Mouse (Mus musculus) 416B (cell line): Measurements from ENCODE around the gene Slc25a29.

Source experiments
- DNase-seq: peaks from one replicate; pipeline ENCODE4 v3.0.0; 2011; ENCODE audit warnings: low read depth

Slc25a29 gene

DNA sequence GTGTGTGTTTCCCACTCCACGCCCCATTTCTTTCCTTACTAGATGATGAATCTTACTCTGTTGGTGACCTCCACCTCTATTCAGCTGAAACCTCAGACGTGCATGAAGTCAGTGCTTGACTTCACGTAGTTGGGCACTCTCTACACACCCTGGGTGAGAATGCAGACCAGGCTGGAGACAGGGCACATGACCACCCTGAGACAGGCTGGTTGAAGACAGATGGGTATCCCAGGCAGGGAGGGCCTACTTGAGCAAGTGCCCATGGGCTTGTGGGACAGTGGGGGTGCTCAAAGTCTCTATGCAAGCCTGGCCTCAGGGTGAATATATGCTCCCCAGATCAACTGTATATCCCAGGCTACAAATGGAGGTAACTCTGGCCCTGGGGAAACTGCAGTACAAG, 1.3 kb downstream of the Slc25a29 start:
- DNase-seq, result no peak

DNA sequence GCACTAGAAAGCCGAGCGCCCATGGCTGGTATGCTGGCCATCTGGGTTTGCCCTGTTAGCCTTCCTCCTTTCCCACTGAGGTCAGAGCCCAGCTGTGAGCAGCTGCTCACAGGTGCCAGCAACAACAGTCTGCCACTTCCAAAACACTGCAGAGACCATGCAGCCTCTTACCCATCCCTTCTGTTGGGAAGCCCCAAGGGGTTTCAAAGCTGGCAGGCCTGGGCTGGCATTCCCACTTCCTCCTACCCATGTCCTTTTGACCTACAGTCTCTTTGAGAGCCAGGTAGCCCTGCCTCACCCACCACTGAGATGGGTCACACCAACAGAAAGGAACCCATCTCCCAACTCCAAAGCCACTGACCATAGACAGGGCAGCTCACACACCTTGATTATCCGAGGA, 2.3 kb downstream of the Slc25a29 start:
- DNase-seq, result no peak

DNA sequence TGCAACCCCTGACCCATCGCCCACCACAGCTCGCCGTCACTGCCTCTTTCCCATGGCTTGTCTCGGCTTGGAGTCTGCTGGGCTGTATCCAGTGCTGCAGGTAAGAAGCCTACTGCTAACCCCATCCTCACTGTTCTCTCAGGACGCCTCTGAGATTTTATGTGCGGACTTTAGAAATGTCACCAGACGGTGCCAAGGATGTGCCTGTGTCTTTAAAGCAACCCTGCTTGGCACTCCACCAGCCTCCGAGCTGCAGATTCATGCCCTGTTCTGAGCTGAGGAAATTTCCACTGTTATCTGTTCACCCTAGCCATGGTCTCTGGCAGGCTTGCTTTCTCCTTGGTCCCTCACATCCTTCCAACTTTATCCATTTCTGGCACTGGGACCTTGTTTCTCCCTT, 2.8 kb downstream of the Slc25a29 start:
- no peak for DNase-seq

DNA sequence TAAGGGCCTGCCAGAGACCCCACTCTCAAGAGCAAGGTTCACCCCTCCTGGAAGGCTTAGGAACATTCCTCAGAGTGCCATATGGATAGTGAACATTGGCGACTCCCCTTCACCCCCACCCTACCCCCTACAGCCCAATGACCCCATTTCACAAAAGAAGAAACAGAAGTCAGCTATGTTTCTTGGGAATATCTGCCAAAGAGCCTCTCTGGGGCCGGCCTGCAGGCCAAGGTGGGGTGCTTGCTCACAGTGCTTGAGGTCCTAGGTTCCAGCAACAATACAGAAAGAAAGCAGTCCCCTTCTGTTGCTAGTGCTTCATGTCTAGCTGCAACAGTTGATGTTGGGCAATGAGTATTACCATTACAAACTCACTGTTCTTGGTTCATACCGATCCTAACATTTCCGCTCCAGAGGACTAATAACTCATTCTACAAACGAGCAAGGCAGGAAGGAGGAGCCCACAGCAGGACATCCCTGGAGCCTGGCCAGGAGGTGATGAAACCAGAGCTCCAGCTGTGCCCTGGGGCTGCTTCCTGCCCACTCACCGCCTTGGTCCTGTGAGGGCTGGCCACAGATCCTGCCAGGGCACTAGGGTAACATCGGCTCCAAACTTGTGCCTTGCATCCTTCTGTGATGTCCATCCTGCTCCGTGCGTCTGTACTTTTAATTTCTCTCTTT, 3.6 kb downstream of the Slc25a29 start:
- DNase-seq, result peak; percentile 92

DNA sequence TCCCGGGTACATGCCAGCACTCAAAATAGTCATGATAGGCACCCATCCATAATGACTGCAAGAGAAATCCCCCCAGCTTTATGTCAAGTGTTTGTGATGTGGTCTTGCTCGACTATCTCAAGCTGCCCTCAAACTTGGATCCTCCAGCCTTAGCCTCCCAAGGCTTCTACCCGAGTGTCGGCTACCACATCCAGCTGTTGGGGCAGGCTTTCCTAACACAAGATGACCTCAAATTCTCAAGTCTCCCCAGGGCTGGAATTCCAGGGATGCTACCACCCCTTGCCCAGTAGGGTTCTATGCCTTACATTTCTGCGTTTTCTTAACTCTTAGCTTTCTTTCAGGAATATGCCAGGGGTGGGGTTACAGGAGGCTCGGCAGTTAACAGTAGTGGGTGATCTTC, 5.3 kb downstream of the Slc25a29 start:
- DNase-seq, result no peak

DNA sequence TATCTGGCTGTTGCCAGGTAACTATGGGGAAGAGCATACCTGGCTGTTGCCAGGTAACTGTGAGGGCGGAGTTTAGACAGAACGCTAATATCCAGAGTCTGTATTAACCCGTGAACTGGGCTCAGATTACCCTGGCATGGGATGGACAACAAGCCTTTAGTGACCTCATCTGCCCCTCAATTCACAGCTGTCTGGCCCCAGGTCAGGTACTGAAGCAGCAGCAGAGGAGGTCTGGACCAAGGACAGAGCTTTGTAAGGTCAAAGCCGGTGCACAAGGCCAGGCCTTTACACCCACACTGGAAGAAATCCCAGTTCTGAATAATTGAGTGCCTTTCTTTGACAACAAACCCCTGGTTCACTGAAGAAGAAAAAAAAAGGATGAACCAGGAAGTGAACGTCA, 6.0 kb downstream of the Slc25a29 start:
- DNase-seq, result no peak

DNA sequence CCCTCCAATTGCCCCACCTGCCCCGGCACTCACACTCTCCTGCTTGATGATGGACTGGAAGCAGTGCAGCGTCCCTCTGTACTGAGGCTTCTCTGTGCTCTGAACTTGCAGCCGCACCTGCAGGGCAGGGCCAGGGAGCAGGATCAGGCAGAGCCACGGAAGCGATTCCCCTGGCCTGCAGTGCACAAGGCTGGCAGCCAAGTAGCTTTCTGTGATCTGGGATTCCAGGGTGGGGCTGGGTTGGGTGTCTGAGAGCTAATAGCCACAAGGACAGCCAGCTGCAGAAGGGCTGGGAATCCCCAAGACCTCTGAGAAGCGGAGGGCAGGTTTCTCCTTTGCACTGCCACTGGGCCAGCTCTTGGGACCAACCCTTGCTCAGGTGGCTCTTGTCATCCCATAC, 8.0 kb downstream of the Slc25a29 start:
- no peak for DNase-seq

DNA sequence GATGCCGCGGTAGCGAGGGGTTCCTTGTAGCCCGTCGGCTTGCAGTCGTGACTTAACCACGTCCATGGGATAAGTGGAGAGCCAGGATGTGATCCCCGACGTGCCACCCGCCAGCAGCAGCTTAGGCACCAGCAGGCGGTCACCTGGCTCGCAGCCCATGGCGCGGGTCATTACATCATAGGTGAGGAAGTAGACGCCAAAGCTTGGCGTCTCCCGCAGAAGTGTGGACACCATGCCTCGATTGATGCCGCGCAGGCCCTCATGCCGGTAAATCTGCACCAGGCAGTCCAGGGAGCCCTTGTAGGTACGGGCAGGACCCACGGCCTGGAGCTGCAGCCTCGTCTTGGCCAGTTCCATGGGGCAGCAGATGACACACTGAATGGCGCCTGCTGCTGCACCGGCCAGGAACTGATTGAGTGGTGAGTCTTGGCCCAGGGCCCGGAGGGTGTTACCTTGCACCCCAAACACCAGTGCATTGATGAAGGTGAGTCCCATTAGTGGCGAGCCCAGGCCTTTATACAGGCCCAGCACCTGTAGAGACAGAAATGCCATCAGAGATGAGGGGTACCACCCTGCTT, 8.6 kb downstream of the Slc25a29 start:
- DNase-seq, result no peak

DNA sequence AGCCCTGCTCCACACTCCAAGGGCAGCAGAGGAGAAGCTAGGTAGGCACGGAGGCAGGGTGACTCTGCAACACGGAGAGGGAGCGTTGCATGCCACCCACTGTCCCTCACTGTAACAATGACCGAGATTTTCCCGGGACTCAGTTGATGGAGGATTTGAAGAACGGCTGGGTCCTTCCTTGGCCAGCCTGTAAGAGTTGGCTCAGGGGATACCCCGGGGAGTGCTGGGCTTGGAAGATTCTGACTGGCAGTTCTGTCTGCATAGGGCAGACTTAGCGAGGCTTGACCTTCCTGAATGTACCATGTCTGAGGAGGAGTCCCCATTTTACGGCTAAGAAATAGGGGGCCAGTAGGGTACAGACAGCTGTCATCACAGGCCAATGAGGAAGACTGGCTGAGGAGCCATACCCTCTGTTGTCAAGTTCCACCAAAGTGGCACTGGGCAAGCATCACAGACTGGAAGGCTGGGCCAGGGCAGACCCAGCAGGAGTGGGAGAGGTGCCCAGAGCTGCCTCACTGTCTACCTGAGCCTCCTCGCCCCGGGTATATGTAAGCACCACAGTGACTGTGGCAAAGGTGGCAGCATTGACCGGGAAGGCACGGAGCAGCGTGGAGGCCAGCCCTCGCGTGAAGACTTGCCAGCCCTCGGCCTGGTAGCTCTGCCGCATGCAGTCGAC, 9.3 kb downstream of the Slc25a29 start:
- DNase-seq, result no peak

DNA sequence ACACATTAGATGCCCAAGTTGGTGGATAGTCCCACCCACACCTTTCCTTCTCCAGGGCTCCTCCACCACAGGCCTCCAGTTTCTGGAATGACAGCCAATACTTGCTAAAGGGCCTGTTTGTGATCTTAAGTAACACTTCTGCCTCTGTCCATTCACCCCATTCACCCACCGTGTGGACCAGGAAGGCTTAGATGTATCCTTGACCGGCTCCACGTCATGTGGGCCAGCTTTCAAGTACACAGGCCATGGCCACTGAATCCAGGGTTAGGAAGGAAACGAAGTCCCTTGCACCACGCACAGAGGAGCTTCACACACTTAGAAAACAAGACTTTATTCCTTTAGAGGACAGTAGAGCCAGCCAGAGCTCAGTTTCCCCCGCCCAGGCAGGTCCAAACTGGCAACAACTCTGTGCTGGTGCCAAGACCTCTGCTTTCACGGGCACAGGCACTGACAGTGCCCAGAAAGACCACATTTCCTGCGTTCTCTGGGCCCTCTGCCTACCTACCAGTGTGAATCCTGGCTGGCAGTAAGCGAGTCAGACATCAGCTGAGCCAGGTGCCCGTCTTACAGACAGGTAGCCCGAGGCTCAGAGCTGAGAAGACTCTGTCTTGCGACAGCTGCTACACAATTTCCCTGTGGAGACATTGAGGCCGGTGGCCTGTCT, 10.0 kb downstream of the Slc25a29 start:
- no peak for DNase-seq

DNA sequence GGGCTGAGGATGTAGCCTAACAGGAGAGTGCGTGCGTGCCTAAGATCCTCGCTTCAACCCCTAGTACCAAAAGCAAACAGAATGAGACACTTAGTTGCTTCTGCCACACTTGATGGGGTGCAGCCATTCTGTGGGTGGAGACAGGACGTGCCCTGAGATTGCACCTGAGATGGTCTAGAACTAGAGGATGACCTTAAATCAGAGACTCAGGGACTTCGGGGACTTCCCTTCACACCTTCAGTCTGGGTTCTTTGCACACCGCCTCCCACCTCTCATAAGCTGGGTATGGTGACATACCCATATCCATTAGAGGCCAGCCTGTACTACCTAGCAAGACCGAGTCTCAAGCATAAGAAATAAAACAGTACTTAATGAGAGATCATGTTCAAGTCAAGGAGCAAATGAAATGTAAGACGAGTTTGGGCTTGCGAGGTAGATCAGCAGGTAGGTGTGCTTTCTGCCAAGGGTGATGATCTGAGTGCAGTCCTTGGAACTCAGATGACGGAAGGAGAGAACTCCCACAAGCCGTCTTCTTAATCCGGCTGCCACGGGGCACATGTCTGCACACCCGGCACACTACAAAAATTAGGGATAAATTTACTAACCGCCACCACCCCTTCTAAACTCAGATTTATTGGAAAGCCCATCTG, 11.3 kb downstream of the Slc25a29 start:
- DNase-seq, result no peak

DNA sequence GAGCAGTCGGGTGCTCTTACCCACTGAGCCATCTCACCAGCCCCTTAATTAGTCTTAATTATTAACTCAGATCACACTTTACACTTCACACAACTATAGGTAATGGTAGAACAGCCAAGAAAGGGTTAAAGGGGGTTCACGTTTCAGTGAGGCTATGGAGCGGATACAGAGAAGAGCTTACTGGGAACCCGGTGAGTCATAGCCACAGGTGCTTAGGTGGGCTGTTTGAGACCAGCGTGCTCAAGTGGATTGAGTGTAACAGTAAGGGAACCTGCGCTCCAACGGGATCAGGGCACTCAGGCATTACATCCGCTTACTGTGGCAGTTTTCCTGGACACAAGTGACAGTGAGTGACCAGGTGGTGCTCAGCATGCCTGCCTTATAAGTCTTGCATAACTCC, 12.6 kb downstream of the Slc25a29 start:
- no peak for DNase-seq

DNA sequence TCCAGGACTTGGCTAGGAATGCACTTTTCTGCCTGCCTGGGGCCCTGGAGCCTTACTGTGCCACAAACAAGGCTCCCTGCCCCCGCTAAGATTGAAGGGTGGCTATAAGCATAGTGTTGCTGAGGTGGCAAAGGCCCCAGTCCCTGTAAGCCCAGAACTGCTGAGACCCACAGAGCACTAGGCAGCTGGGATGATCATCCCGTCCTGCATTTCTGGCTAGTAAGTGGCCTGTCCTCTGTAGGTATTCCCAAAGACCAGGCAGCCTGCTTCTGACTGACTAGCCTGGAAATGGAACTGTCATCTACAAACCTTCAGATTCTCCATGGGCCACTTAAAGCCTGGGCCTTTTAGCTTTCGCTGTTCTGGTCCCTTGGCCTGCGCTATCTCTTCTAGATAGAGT, 15.2 kb downstream of the Slc25a29 start:
- DNase-seq, result no peak

DNA sequence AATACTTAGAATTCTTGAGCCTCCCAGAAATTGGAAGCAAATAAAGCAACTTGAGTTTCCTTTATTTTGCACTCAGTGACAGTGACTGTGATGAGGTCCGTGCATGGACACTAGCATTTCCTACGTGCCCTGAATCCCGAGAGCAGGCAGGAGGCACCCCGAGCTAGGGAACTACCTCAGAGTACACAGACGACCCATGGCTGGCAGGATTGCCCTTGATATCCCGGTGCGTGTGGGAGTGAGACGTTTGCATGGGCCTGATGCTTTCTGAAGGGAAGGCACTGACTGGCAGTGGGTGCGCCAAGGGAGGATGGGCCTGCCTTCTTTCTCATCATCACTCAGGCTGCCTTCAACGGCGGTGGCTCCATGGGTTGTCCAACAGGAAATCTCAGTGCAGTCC, 19.1 kb downstream of the Slc25a29 start:
- no peak for DNase-seq

DNA sequence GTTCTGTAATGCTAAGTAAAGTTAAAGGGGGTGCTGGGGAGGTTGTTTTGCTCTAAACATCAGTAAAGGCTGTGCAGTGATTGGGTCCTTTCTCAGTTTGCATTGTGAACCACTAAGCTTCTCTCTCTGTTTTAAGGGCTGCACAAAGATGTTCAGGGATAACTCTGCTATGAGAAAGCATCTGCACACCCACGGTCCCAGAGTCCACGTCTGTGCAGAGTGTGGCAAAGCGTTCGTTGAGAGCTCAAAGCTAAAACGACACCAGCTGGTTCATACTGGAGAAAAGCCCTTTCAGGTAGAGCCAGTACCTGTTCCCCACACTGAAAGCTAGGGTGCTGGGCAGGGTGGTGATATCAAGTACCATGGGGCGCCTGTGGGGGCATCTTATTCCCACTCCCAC, 21.2 kb downstream of the Slc25a29 start:
- no peak for DNase-seq

DNA sequence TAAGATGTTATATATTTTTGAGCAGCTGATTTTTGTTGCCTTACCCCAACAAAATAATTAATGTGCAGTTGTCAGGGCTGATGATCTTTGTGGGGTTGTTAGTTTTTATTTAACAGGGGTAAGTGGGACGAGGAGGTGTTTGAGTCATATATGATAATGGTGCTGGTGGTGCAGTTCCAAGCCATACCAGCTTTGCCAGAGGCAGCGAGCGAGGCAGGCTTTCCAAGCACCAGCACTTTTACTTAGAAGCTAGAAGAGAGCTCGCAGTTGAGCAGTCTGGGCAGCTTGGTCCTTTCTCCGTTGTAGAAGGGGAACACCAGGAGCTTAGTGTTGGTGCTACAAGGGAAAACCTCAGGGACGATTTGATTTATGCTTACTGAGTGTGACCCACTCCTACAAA, 23.2 kb downstream of the Slc25a29 start:
- no peak for DNase-seq

DNA sequence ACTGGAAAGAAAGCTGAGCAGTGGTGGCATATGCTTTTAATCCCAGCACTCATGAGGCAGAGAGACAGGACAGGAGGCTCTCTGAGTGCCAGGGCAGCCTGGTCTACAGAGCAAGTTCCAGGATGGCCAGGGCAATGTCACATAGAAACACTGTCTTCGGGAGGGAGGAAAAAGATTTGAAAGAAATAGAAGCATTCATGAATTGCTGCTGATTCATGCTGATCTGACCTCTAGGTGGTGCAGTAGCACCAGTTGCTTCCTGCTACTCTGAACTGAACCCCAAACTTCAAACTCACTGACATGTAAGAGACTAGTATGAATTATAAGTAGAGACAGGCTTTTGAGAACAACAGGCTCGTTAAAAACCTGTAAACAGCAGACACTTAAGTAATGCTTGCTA, 24.6 kb downstream of the Slc25a29 start:
- DNase-seq, result peak; percentile 78

DNA sequence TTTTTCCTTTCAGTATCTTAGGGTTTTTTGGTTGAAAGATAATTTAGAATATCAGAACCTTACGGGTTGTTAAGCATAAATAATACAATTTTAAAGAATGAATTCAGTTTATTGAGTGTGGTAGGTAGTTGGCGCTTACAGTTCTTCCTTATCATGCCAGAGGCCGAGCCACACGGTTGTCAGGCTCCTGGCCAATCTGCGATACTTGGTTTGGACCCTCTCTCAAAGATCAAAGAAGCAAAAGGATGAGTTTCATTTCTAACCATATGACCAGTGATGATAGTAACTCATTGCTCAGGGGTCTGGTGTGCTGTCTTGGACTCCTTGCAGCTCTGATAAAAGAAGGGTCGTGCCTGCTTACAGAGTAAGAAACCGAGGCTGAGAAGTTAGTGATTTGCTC, 25.4 kb downstream of the Slc25a29 start:
- DNase-seq, result no peak

DNA sequence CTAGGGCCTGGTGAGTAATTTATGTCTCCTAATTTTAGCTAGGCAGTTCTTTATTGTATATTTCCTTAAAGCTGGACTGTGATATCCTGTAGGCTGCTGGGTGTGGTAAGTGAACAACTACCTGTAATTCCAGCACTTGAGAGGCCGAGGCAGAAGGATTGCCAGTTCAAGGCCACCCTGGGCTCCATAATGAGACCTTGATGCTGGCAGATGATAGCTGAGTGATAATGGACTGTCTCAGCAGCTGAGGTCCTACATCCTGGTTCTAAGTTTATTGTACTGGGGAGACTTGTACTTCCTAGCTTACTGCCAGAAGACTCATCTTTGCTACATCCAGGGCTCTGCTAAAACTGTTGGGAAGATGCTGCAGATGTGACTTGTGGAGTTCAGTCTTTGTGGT, 25.9 kb downstream of the Slc25a29 start:
- DNase-seq, result no peak

DNA sequence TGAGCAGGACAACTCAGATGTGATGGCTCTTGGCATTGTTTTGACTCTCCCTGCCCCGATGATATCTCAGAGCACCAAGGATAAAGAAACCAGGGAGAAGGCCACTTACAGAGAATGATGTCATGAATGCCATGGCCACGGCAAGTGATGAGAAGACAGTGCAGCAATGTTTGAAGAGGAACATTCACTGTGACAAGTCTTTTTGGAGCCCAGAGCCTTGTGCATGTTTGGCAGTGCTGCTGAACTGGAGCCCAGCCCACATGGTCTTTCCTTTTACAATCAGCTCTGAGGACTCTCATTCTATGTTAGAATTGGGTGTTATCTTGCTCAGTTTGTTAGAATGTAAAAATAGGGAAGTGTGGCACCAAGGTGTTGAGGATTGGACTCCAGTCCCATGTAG, 27.2 kb downstream of the Slc25a29 start:
- DNase-seq, result no peak

DNA sequence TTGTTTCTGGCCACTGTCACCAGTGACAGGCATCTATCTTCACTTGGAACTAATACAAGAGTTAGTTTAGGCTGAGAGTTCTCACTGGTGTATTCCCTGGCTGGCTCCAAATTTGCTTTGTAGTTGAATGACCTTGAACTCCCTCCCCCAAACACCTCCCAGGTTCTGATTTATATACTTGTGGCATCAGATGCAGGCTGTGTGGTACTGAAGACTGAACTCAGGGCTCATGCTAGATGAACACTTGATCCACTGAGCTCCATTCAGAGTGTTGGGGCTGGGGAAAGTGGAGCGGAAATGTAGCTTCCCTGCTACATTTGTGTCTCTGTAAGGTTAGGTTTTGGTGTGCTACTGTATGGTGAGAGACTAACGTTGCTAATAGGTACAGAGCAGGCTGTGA, 31.3 kb downstream of the Slc25a29 start:
- DNase-seq, result no peak

DNA sequence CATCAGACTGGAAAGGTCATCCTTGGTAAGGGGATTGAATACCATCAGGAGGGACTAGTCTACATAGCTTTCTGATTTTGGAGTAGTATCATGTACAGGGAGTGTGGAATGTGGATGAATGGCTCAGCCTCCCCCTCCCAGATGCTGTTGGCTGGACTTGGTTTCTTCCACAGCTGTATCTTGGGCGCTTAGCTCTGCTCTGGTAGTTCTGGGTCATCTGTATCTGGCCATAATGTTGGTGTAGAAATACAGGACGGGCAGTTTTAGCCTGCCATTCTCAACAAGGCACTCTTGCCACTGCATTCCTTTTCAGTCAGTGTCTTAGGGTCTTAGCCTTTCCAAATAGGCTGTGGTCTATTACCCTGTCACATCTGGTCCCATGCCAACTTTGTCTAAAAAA, 34.1 kb downstream of the Slc25a29 start:
- no peak for DNase-seq
